Comparison of ENCODE assay signal across 27 mouse cellular contexts in genomic region chr7:141588890-141589289, GRCm38 (mm10). TPM values are rescaled to one million over a fixed set of nuclear protein-coding genes. Genes with fewer than 3 reads are reported as not detected.
DNase-seq lines count a peak whose midpoint lies in the region; ATAC-seq and TF ChIP-seq lines count a peak whose summit lies in the region.
"Had no signal": no experiment of that assay in that cellular context is flagged by ENCODE, and none has a peak within 500 bp of the region (broad histone marks: within the 10 kb centered on the region; RNA-seq: fewer than 3 reads in every experiment).

No protein-coding gene starts in this region.

- H3K9me3 ChIP-seq in kidney, embryonic 16.5 days (ENCODE audit: low read length) = no peaks in the 10 kb centered on the region
- H3K9me3 ChIP-seq: G1E; hindbrain, embryonic 10.5 days; limb, embryonic 10.5 days; lung, embryonic 15.5 days; midbrain, embryonic 15.5 days; neural tube, embryonic 12.5 days had no signal

- H3K27ac ChIP-seq in kidney, adult 2 months (ENCODE audit: insufficient read depth, low read depth, low read length) = peak overlapping the region; percentile 55
- H3K27ac ChIP-seq in kidney, embryonic 16.5 days (ENCODE audit: low read length) = no peak overlapping the region
- peak overlapping the region; percentile 54 for H3K27ac ChIP-seq in macrophage
- H3K27ac ChIP-seq: hindbrain, embryonic 10.5 days; limb, embryonic 10.5 days; lung, embryonic 15.5 days; midbrain, embryonic 15.5 days; neural tube, embryonic 12.5 days had no signal

- no peak for ATAC-seq in kidney, embryonic 16.5 days (ENCODE audit: low FRiP score, low TSS enrichment)
- ATAC-seq: forebrain, postnatal 0 days; hindbrain, embryonic 16.5 days; midbrain, embryonic 15.5 days; Patski had no signal

- no peak overlapping the region for H3K4me2 ChIP-seq in kidney, embryonic 16.5 days (replicated peaks; ENCODE audit: low read depth, low read length)
- H3K4me2 ChIP-seq: heart, embryonic 11.5 days; lung, embryonic 15.5 days; midbrain, embryonic 15.5 days; neural tube, embryonic 12.5 days had no signal

- H3K79me2 ChIP-seq in macrophage (ENCODE audit: inconsistent target) = peaks cover 100% of the 10 kb centered on the region

- H3K36me3 ChIP-seq in kidney, adult 2 months (ENCODE audit: control insufficient read depth, insufficient read depth, low read length) = peaks cover 3% of the 10 kb centered on the region; the same call in 1 of the 2 replicates
- H3K36me3 ChIP-seq in kidney, embryonic 16.5 days (ENCODE audit: insufficient read depth, low read length) = peaks cover 28% of the 10 kb centered on the region
- H3K36me3 ChIP-seq in macrophage (ENCODE audit: inconsistent target) = peaks cover 22% of the 10 kb centered on the region; the same call in 1 of the 2 replicates
- H3K36me3 ChIP-seq: G1E had no signal

- 50% methylated on average over 6 of the region's 6 CpGs for WGBS in kidney, adult 2 months
- 89% methylated on average over 6 of the region's 6 CpGs for WGBS in kidney, embryonic 16.5 days
- 83% methylated on average over 6 of the region's 6 CpGs for WGBS in macrophage (ENCODE audit: missing documents)

- H3K4me3 ChIP-seq in kidney, adult 2 months (ENCODE audit: insufficient read depth, low read depth, low read length) = no peak overlapping the region
- H3K4me3 ChIP-seq in kidney, embryonic 16.5 days (ENCODE audit: low read length) = no peak overlapping the region
- H3K4me3 ChIP-seq in macrophage (ENCODE audit: inconsistent target) = no peak overlapping the region
- H3K4me3 ChIP-seq: hindbrain, embryonic 10.5 days; limb, embryonic 10.5 days; lung, embryonic 15.5 days; midbrain, embryonic 15.5 days; neural tube, embryonic 12.5 days had no signal

- DNase-seq in kidney, adult 2 months = peak; percentile 83
- peak; percentile 20 for DNase-seq in urinary bladder, postnatal 14 days (ENCODE audit: low spot score)
- DNase-seq in urinary bladder, postnatal 10 days (ENCODE audit: low spot score) = no peak
- no peak for DNase-seq in layer of hippocampus, adult 8-10 months (ENCODE audit: low spot score in 2 of 2)
- no peak for DNase-seq in cerebellum, postnatal 25 days
- DNase-seq: adrenal gland, postnatal 36 days; B cell, adult 2 months; cerebellum, adult 11 months; cerebellum, adult 9-11 months; forebrain, postnatal 0 days; gastrocnemius, postnatal 14 days; heart, adult 11 months; lung, postnatal 4 days; right cerebral cortex, postnatal 14 days; thymus, adult 2 months had no signal

- peaks cover 34% of the 10 kb centered on the region for H3K4me1 ChIP-seq in kidney, adult 2 months (ENCODE audit: control insufficient read depth, insufficient read depth, low read length)
- 0 out of 2 replicates have a peak, but pooled peaks cover 7% of the 10 kb centered on the region for H3K4me1 ChIP-seq in kidney, embryonic 16.5 days (ENCODE audit: insufficient read depth, low read length)
- H3K4me1 ChIP-seq: hindbrain, embryonic 10.5 days; limb, embryonic 10.5 days; lung, embryonic 15.5 days; midbrain, embryonic 15.5 days; neural tube, embryonic 12.5 days had no signal

- TF ChIP-seq POLR2A in kidney, adult 2 months (IDR thresholded peaks at IDR 0.05; ENCODE audit: low read depth, low read length) = no peak

- H3K9ac ChIP-seq in kidney, embryonic 16.5 days (replicated peaks; ENCODE audit: low read length) = no peak overlapping the region
- H3K9ac ChIP-seq: forebrain, postnatal 0 days; lung, embryonic 15.5 days; midbrain, embryonic 15.5 days; neural tube, embryonic 12.5 days had no signal

- no peak for TF ChIP-seq CTCF in kidney, adult 2 months (conservative IDR thresholded peaks at IDR 0.05; ENCODE audit: insufficient read depth, insufficient read length, low read depth, low read length)

- H3K27me3 ChIP-seq in kidney, adult 2 months (replicated peaks; ENCODE audit: control insufficient read depth, insufficient read depth, low read length) = no peaks in the 10 kb centered on the region
- H3K27me3 ChIP-seq in kidney, embryonic 16.5 days (ENCODE audit: insufficient read depth, low read length) = no peaks in the 10 kb centered on the region
- H3K27me3 ChIP-seq: CH12.LX; lung, embryonic 15.5 days; midbrain, embryonic 15.5 days; neural tube, embryonic 12.5 days; Patski had no signal

RNA-seq across cellular contexts. Expression of gene Ap2a2, which starts 26.9 kb away (rescaled TPM):
- 94.8 and 95.4 TPM in 2 replicates for polyA plus RNA-seq in kidney, adult 2 months (2012; rRNA removed)
- polyA plus RNA-seq in kidney, embryonic 16.5 days (2015; fragmentation: Nextera tagmentation; extraction: Ambion mirVana) = 99.4 and 100 TPM in 2 replicates
- total RNA-seq in macrophage (2018; cell fraction: chromatin; rRNA removed) = 100 to 1,000 TPM in 14 of 26 experiments, 10 to 100 TPM in 12; 26.9 to 211 (median 111) TPM
- total RNA-seq in macrophage (2018; cell fraction: cytosol; rRNA removed) = 100 to 1,000 TPM in 15 of 26 experiments, 10 to 100 TPM in 11; 67.4 to 191 (median 114) TPM
- total RNA-seq in macrophage (2018; cell fraction: nucleus; rRNA removed) = 100 to 1,000 TPM in 9 of 26 experiments, 10 to 100 TPM in 17; 45.9 to 181 (median 92.4) TPM
- 86.4 to 118 TPM (median 89.9 TPM) in 3 replicates for polyA plus RNA-seq in macrophage (2018)
- total RNA-seq in layer of hippocampus, adult 8-10 months (2022) = 100 to 1,000 TPM; 217 to 253 (median 230) TPM

RNA-seq across cellular contexts. Expression of gene Chid1, which starts 49.2 kb away (rescaled TPM):
- 34.4 and 35.6 TPM in 2 replicates for polyA plus RNA-seq in kidney, adult 2 months (2012; rRNA removed)
- 47.7 and 50.5 TPM in 2 replicates for polyA plus RNA-seq in kidney, embryonic 16.5 days (2015; fragmentation: Nextera tagmentation; extraction: Ambion mirVana)
- 10 to 100 TPM in 25 of 26 experiments, 1 to 10 TPM in 1; 9.9 to 68.1 (median 29.1) TPM for total RNA-seq in macrophage (2018; cell fraction: chromatin; rRNA removed)
- 10 to 100 TPM; 15.2 to 29.7 (median 24.6) TPM for total RNA-seq in macrophage (2018; cell fraction: cytosol; rRNA removed)
- total RNA-seq in macrophage (2018; cell fraction: nucleus; rRNA removed) = 10 to 100 TPM; 10.8 to 46.0 (median 24.5) TPM
- polyA plus RNA-seq in macrophage (2018) = 23.1 to 31.1 TPM (median 25.0 TPM) in 3 replicates
- total RNA-seq in layer of hippocampus, adult 8-10 months (2022) = 10 to 100 TPM; 74.8 to 80.6 (median 76.0) TPM

Comparison
In these comparisons a context has a peak if more than half of its experiments do, and no peak if none do; other contexts are left out.
1. DNase-seq: peak in kidney, adult 2 months (single experiment) and urinary bladder, postnatal 14 days (single experiment); none in urinary bladder, postnatal 10 days (single experiment), layer of hippocampus, adult 8-10 months (0 of 2) and cerebellum, postnatal 25 days (0 of 2).